Mouse (Mus musculus): Measurements from ENCODE around the gene Gng7. TPM values are rescaled to one million over a fixed set of nuclear protein-coding genes. Genes with fewer than 3 reads are reported as not detected.
A peak's percentile ranks its signal among the peaks of the same experiment; 100 is the strongest.

Gng7 gene
- total RNA-seq, 1 experiment from 2014 or later = not detected

GRCm38 (mm10) chr10:80956385-80956784 is 58.4 kb downstream of the Gng7 start:
- ATAC-seq (replicated peaks; ENCODE audit: insufficient number of reproducible peaks, low FRiP score, low TSS enrichment, poor library complexity, severe bottlenecking) = no peak

GRCm38 (mm10) chr10:80955536-80955935 is 59.2 kb downstream of the Gng7 start:
- peak; percentile 87 for ATAC-seq (replicated peaks; ENCODE audit: insufficient number of reproducible peaks, low FRiP score, low TSS enrichment, poor library complexity, severe bottlenecking)

DNA sequence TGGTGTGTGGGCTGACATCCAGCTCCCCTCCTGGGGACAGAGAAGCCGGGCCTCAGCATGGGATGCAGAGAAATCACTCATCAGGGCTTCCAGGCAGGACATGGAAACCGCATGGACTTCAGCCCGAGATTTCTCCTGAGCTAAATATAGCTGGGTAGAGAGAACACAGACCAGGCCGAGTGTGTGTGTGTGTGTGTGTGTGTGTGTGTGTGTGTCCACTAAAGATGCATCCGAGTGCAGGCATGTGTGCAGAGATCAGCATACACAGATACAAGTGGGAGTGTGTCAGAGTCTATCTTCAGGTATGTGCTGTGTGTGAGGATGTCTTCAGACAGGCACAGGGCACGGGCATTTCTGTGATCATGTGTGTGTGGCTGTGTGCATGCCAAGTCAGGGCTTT is 59.9 kb downstream of the Gng7 start:
- ATAC-seq (replicated peaks; ENCODE audit: insufficient number of reproducible peaks, low FRiP score, low TSS enrichment, poor library complexity, severe bottlenecking) = no peak

DNA sequence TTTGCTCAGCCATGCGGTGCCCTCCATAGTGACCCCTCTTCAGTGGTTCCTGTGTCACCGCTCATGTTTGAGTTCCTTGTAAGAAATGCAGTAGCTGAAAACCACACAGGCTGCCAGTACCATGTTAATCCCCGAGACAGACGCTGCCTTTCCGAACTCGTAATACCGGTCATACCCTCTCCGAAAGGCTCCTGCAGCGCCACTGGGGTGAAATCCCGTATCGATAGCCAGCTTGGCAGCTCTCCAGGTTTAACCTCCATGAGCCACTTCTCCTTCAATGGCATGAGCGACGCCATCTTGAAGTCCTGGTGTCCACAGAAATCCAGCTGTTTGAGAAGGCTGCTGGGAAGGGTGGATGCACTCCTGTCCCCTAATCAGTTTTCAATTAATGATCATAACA is 60.3 kb downstream of the Gng7 start:
- no peak for ATAC-seq (replicated peaks; ENCODE audit: insufficient number of reproducible peaks, low FRiP score, low TSS enrichment, poor library complexity, severe bottlenecking)

- no peak for ATAC-seq (replicated peaks; ENCODE audit: insufficient number of reproducible peaks, low FRiP score, low TSS enrichment, poor library complexity, severe bottlenecking)
Observed at GRCm38 (mm10) chr10:80952449-80952848, 62.3 kb downstream of the Gng7 start.

- no peak for ATAC-seq (replicated peaks; ENCODE audit: insufficient number of reproducible peaks, low FRiP score, low TSS enrichment, poor library complexity, severe bottlenecking)
Observed at GRCm38 (mm10) chr10:80951761-80952390, 62.9 kb downstream of the Gng7 start.

DNA sequence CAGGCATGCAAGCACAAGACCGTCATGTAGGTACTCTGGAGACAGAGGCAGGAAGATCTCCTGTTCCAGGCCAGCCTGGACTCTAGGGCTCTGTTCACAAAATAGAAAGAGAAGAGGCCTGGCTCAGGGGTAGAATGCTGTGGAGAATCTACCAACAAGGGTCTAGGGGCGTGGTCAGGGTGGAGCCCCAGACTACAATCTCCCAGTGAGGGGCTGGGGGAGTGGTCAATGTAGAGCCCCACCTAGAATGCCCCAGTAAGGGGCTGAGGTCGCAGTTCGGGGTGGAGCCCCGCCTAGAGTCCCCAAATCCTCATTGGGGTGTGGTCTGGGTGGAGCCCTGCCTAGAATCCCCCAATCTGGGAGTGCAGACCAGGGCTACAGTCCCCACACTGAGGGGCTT is 64.4 kb downstream of the Gng7 start:
- no peak for ATAC-seq (replicated peaks; ENCODE audit: insufficient number of reproducible peaks, low FRiP score, low TSS enrichment, poor library complexity, severe bottlenecking)

- ATAC-seq (replicated peaks; ENCODE audit: insufficient number of reproducible peaks, low FRiP score, low TSS enrichment, poor library complexity, severe bottlenecking) = no peak
Observed at GRCm38 (mm10) chr10:80949081-80949480, 65.7 kb downstream of the Gng7 start.

- no peak for ATAC-seq (replicated peaks; ENCODE audit: insufficient number of reproducible peaks, low FRiP score, low TSS enrichment, poor library complexity, severe bottlenecking)
Observed at GRCm38 (mm10) chr10:80948570-80948969, 66.2 kb downstream of the Gng7 start.

DNA sequence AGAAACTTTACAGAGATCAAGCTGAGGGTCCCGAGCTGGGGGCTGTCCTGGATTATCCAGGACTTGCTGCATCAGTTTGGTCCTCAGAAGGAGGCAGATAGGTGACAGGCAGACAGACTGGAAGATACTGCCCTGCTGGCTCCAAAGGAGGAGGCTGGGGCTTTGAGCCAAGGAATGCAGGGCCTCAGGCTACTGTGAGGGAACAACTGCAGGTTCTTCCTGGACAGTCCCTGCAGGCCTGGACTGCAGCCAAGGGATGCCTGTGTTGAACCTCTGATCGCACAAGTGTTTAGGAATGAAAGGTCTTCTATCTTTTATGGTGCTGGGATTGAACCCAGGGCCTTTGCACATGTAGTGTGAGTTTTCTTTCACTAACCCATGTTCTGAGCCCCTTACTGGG is 66.9 kb downstream of the Gng7 start:
- no peak for ATAC-seq (replicated peaks; ENCODE audit: insufficient number of reproducible peaks, low FRiP score, low TSS enrichment, poor library complexity, severe bottlenecking)

GRCm38 (mm10) chr10:80946684-80947437 is 67.9 kb downstream of the Gng7 start:
- no peak for ATAC-seq (replicated peaks; ENCODE audit: insufficient number of reproducible peaks, low FRiP score, low TSS enrichment, poor library complexity, severe bottlenecking)

DNA sequence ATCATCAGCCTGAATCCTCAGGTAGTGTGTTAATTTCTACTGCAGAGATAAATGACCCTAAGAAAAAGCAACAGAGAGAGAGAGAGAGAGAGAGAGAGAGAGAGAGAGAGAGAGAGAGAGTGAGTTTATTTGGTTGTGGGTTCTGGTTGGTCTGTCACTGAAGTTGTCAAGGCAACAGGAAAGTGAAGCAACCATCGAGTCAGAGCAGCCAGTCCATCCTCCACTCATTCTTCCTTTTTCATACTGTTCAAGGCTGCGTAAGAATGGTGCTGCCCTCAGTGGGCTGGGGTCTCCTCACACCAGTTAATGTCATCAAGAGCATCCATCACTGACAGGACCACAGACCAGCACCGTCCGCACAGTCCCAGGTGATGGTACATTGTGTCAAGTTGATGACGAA is 70.5 kb downstream of the Gng7 start:
- no peak for ATAC-seq (replicated peaks; ENCODE audit: insufficient number of reproducible peaks, low FRiP score, low TSS enrichment, poor library complexity, severe bottlenecking)

GRCm38 (mm10) chr10:80943701-80944100 is 71.0 kb downstream of the Gng7 start:
- ATAC-seq (replicated peaks; ENCODE audit: insufficient number of reproducible peaks, low FRiP score, low TSS enrichment, poor library complexity, severe bottlenecking) = no peak

GRCm38 (mm10) chr10:80942919-80943318 is 71.8 kb downstream of the Gng7 start:
- peak; percentile 24; the same call in 1 of the 2 replicates for ATAC-seq (replicated peaks; ENCODE audit: insufficient number of reproducible peaks, low FRiP score, low TSS enrichment, poor library complexity, severe bottlenecking)

DNA sequence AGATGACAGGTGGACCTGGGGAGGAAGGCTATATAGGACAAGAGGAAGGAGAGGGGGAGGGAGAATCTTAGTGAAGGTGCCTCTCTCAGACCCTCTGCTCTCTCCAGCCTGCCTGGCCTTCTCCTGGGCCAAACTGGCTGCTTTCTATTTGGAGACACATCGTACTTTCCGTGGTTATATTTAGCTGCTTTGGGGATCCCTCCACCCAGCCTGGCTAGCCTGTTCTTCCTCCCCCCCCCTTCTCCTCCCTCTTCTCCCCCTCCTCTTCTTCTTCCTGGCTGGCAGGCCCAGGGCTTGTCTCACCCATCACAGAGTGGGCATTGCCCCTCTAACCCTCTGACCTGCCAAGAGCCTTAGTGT is 73.8 kb downstream of the Gng7 start:
- no peak for ATAC-seq (replicated peaks; ENCODE audit: insufficient number of reproducible peaks, low FRiP score, low TSS enrichment, poor library complexity, severe bottlenecking)

DNA sequence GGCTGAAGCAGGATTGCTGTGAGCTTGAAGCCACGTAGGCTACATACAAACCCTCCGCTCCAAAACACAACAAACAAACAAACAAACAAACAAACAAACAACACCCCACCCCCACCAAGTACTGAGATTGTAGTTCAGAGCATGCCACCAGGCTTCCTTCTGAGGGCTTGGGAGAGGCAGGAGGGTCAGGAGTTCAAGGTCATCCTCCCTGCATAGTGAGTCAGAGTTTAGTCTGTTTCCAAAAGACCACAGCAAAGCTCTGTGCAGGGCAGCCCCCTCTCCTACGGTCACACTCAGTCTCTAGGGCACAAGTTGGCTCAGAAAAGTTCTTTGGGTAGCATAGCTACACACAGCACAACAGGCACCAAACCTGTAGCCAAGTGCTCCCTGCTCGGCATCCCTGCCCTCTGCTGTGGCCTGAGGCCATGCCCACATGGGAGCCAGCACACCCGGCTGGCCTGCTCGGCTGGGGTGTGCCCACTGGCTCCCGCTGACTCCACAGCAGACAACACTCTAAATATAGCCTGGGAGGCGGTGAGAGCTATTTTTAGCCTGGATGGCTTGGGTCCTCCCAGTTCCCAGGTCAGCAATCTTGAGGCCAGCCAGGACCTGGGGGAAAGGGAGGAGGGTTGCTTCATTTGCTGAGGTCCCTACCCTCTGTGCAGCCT is 74.3 kb downstream of the Gng7 start:
- ATAC-seq (replicated peaks; ENCODE audit: insufficient number of reproducible peaks, low FRiP score, low TSS enrichment, poor library complexity, severe bottlenecking) = no peak

- 0 out of 2 replicates have a peak, but pooled peaks have one; percentile 41 for ATAC-seq (replicated peaks; ENCODE audit: insufficient number of reproducible peaks, low FRiP score, low TSS enrichment, poor library complexity, severe bottlenecking)
Observed at GRCm38 (mm10) chr10:80939671-80940070, 75.1 kb downstream of the Gng7 start.

DNA sequence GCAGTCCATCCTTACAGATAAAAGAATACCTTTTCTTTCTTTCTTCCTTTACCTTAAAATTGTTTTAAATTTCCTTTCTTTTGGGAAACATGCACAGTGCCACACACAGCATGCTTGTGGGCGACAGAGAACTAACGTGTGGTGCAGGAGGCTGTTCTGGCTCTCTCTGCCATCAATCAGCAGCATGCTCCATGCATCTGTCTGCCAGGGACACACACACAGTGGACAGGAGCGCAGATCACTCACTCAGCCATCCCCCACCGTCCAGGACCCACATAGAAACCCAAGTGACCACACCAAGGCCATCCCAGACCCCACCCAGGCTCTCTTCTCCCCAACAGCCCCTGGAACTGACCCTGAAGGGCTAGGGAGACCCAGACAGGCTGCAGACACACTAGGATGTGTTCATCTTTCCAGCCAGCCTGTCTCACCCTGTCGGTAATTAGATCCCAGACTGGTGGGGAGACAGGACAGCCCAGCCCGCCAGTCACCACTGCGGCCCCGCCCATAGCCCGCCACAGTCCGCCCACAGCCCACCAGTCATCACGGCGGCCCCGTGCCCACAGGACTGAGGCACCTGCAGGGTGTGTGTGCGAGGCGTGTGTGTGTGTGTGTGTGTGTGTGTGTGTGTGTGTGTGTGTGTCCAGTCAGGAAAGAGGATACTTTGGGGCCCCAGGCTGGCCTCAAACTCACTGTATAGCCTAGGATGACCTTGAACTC is 75.8 kb downstream of the Gng7 start:
- ATAC-seq (replicated peaks; ENCODE audit: insufficient number of reproducible peaks, low FRiP score, low TSS enrichment, poor library complexity, severe bottlenecking) = no peak

DNA sequence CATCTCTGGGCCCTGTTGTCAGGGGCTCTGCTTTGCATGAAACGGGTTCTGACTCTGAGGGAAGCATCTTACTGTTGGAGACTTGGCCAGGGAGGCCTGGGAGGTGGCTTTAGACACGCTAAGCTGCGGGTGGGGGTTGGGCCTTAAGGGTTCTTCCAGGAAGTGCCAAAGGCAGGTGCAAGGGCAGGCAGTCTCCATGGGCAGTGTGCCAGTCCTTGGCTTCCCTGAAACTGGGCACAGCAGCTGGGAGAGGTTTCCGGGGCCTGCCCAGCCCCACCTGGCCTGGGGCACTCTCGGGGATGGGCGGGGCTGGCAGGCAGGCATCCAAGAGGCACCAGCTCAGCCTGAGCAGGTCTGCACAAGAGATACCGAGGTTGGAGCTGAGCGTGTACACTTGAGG is 77.1 kb downstream of the Gng7 start:
- ATAC-seq (replicated peaks; ENCODE audit: insufficient number of reproducible peaks, low FRiP score, low TSS enrichment, poor library complexity, severe bottlenecking) = no peak

Measured in monocyte, adult 5-6 weeks (primary cell).